Mouse (Mus musculus): ENCODE results near the gene Rims1.
A peak's percentile ranks its signal among the peaks of the same experiment; 100 is the strongest.

The Rims1 gene

GRCm38 (mm10) chr1:22694514-22694913 lies 111.3 kb downstream of the Rims1 start:
- no peak for DNase-seq

GRCm38 (mm10) chr1:22683455-22683854 lies 122.3 kb downstream of the Rims1 start:
- DNase-seq = no peak

GRCm38 (mm10) chr1:22664196-22664595 lies 141.6 kb downstream of the Rims1 start:
- DNase-seq = no peak

- no peak for DNase-seq
These were observed 144.0 kb downstream of the Rims1 start for GRCm38 (mm10) chr1:22661825-22662224.

DNA sequence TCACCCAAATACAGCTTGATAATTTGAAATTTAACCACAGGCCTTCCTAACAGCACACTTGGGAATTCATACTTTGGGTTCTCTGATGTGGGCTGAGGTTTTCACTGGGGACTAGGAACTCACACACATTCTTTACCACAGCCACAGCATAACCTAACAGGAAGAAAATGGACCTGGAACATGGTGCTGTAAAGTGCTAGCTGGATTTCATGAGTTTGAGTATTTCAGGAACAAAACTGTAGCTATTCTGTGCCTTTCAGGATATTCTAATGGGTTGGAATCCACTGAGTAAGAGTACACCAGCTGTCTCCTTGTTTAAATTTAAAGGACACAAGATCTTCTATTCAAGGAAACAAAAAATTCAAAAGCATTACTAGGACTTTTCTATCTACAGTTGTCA lies 149.8 kb downstream of the Rims1 start:
- DNase-seq = no peak

- DNase-seq = peak; percentile 55 to 65
These were observed 150.9 kb downstream of the Rims1 start for GRCm38 (mm10) chr1:22654903-22655302.

- peak; percentile 62 to 69 for DNase-seq
These were observed 155.2 kb downstream of the Rims1 start for GRCm38 (mm10) chr1:22650588-22650987.

GRCm38 (mm10) chr1:22649432-22649831 lies 156.4 kb downstream of the Rims1 start:
- DNase-seq = no peak

- DNase-seq = peak in 1 of 2 experiments; percentile 2
These were observed 160.5 kb downstream of the Rims1 start for GRCm38 (mm10) chr1:22645257-22645656.

- peak; percentile 83 to 90 for DNase-seq
These were observed 165.2 kb downstream of the Rims1 start for GRCm38 (mm10) chr1:22640568-22640967.

DNA sequence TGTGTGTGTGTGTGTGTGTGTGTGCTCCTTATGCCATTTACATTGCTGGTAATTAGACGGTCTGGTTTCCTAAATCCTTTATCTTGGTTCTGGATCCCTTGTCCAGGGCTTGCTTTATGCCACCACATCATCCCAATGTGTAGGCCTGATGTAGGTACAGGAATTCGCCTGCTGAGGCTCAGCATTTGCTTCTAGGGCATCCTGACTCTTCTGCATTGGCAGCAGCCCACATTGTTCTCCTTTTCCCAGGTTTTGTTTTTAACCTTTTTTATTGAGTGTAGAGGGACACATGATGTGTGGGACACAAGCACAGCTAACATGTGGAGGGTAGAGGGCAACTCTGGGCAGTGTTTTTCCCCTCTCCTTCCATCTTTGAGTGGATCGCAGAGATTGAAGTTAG lies 166.1 kb downstream of the Rims1 start:
- DNase-seq = peak in 1 of 2 experiments; percentile 42

DNA sequence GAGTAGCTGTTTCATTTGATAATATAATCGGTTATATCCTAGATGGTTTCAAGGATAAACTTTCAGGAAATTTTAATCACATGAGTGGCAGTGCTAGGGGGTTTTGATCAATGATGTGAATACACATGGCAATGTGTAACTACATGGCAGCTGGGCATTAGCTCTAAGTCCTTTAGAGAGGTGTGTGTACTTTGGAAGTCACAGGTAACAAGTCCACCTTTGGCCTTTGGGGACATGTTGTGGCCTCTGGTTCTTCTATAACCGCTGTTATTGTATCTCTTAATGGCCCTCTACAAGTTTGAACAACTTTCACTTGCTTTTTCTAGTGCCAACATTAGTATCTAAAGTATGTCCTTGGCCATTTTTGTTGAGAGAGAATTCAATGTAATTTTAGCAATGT lies 171.9 kb downstream of the Rims1 start:
- DNase-seq = no peak

GRCm38 (mm10) chr1:22632551-22632950 lies 173.2 kb downstream of the Rims1 start:
- DNase-seq = no peak

- peak; percentile 77 to 87 for DNase-seq
These were observed 173.8 kb downstream of the Rims1 start for GRCm38 (mm10) chr1:22631991-22632390.

- peak in 1 of 2 experiments; percentile 16 for DNase-seq
These were observed 176.8 kb downstream of the Rims1 start for GRCm38 (mm10) chr1:22629011-22629410.

DNA sequence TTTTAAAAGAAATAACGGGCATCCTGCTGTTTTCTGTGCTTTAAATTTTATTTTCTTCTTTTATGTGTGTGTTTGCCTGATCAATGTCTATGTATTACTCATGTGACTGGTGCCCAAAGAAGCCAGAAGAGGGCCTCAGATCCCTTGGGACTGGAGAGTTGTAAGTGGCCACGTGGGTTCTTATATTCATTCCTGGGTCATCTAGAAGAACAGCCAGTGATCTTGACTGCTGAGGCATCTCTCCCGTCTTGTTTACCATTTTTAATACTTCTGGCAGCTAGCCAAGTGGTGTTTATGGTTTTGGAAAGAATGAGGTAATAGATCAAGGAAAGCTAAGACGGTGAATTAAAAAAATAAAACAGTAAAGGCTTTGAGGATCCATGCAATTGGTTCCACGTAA lies 178.8 kb downstream of the Rims1 start:
- DNase-seq = peak in 1 of 2 experiments; percentile 34

GRCm38 (mm10) chr1:22626295-22626694 lies 179.5 kb downstream of the Rims1 start:
- peak in 1 of 2 experiments; percentile 14 for DNase-seq

DNA sequence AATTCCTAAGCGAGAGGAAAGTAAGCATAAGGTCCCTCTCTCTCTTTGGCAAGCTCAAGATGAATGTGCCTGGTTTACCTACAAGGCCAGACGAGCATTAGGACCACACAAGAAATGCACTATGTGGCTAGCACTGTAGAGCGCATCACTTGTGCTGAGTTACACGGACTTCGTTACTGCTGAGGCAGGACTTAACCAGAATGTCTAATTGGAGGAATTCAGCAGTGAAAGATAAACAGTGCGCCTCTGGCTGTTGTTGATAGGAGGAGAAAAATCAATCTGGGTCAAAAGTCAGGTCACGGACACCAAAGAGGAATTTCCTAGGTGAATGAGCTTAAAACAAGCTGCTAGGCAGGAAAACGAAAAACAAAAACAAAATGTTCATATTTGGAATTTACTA lies 185.0 kb downstream of the Rims1 start:
- DNase-seq = peak in 1 of 2 experiments; percentile 11

DNA sequence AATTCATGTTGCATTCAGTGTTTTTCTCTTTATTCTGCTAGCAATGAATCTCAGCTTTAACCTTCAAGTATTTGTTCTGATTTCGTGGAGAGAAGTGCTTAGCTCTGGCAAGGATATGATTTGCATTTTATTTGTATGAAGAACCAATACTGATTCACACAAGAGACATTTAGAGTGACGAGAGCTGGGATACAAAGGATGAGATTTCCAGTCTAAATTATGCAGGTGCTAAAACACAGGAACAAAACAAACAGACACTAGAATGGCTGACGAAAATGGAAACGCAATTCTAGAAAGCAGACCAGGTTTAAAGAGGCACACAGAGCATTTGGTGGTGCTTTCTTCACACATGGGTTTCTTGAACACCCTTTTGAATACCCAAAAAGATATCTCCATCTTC lies 190.2 kb downstream of the Rims1 start:
- DNase-seq = no peak

- DNase-seq = no peak
These were observed 192.2 kb downstream of the Rims1 start for GRCm38 (mm10) chr1:22613609-22614008.

DNA sequence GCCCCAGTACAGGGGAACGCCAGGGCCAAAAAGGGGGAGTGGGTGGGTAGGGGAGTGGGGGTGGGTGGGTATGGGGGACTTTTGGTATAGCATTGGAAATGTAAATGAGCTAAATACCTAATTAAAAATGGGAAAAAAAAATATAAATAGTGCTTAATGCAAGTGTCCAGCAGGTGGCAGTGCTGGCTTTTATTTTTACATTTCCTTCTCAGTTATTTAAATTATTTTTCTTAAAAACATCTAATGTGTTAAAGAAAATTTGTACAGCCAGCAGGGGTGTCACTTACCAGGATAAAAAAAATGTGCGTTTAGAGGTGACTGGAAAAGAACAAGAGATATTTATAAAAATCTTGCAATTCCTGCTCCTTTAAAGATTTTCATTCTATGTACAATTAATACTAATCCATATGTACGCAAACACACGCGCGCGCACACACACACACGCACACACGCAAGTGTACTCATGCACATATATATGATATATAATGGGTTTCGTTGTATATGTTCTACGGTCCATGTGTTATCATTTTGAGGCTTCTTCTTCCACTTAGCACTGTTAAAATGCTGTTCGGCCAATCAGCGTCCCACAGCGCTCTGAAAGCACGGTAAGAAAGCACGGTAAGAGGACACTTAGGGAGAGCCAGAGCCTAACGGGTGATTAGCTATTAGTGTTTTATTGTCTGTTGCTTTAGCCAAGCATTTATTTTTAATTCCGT lies 201.3 kb downstream of the Rims1 start:
- DNase-seq = peak in 1 of 2 experiments; percentile 66

GRCm38 (mm10) chr1:22596197-22596596 lies 209.6 kb downstream of the Rims1 start:
- peak in 1 of 2 experiments; percentile 23 for DNase-seq

DNA sequence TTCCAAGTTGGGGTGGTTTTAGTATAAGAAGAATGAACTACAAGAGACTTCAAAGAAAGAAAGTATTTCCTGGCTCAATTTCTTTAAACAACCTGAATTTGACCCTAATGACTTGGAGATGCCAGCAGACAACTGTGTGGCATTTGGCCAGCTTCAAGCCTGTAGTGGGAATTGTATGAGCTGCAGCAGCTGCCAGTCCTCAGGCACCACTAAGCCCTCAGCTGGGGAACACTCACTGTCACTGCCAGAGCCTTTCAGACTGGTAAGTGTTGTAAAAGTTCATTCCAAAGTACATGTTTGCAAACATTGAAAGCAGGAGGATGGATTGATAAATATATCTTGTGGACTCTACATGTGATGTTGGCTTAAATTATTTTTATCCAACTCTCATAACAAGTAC lies 211.0 kb downstream of the Rims1 start:
- peak; percentile 19 to 33 for DNase-seq

DNA sequence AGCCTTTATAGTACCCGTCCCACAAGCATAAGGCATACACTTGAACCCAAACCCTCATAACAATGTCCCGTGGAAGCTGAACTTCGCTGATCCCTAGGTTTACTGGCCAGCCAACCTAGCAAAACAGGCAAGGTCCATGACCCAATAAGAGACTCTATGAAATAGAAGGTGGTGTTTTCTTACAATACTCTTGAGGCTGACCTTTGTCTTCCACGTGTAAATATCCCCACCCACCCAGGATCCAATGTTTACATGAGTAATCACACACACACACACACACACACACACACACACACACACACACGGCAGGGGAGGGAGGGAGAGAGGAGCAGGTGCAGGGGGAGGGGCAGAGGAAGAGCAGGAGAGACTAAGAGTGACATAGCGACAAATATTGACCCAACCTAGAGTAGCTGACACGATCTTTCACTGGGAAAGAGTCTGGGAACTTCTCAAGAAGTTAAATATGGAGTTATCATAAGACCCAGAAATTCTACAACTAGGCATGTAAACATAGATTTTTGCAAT lies 217.9 kb downstream of the Rims1 start:
- DNase-seq = no peak

DNA sequence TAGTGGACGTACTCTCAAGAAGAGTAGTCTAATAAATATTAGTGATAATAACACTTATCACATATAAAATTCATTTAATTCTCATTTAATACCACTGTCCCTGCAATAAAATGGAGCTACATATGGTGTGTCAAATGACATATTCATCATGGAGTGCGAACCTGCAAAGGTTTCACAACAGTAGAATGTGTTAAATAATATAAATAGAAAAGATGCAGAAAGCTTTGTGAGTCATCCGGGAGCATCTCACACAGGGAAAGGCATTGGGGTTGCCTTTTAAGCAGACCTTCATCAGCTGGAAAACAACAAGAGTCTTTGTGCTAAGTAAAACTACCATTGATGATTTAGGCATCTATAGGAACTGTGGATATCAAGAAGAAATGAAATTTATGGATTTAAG lies 220.2 kb downstream of the Rims1 start:
- no peak for DNase-seq

Data from cerebellum, adult 18-20 months (tissue).